Mouse (Mus musculus): ENCODE measurements at regions not wholly inside any gene's neighbourhood (a gene's known extent, or its start where the extent isn't known, plus 50 kb on each side); places are given as distances from the start of the nearest gene placed in this dataset.
A peak's percentile ranks its signal among the peaks of the same experiment; 100 is the strongest.

- H3K27ac ChIP-seq: no peak overlapping the region
- H3K36me3 ChIP-seq (ENCODE audit: control insufficient read depth, insufficient read depth, low read length): no peaks in the 10 kb centered on the region
- intact Hi-C loops (cut with DNase I): no loop called here
- TF ChIP-seq EP300 (IDR thresholded peaks at IDR 0.05; ENCODE audit: insufficient read depth, low read depth, low read length) (no peak), CTCF (IDR thresholded peaks at IDR 0.05) (no peak), POLR2A (IDR thresholded peaks at IDR 0.05; ENCODE audit: insufficient read depth, low read depth, low read length) (no peak)
- 83% methylated on average over 7 of the region's 7 CpGs for WGBS
- H3K79me2 ChIP-seq (replicated peaks; ENCODE audit: control insufficient read depth, insufficient read depth, low read length): no peaks in the 10 kb centered on the region
- H3K4me3 ChIP-seq: no peak overlapping the region
- H3K4me1 ChIP-seq (ENCODE audit: control insufficient read depth, insufficient read depth, low read length): no peaks in the 10 kb centered on the region
- DNase-seq: no peak
- no peak overlapping the region for H3K9ac ChIP-seq (ENCODE audit: low read depth, low read length)
- H3K27me3 ChIP-seq (ENCODE audit: control insufficient read depth, insufficient read depth, low read length): no peaks in the 10 kb centered on the region
Measured at GRCm38 (mm10) chr9:117720161-117720598, 90.5 kb upstream of the Rbms3 start.

GRCm38 (mm10) chr9:117717346-117717745 lies 87.6 kb upstream of the Rbms3 start:
- no peak overlapping the region for H3K9ac ChIP-seq (ENCODE audit: low read depth, low read length)
- intact Hi-C loops (cut with DNase I): no loop called here
- no peaks in the 10 kb centered on the region for H3K27me3 ChIP-seq (ENCODE audit: control insufficient read depth, insufficient read depth, low read length)
- WGBS: 78% methylated on average over 4 of the region's 4 CpGs
- no peaks in the 10 kb centered on the region for H3K79me2 ChIP-seq (replicated peaks; ENCODE audit: control insufficient read depth, insufficient read depth, low read length)
- no peak overlapping the region for H3K4me3 ChIP-seq
- TF ChIP-seq CTCF (IDR thresholded peaks at IDR 0.05) (no peak), EP300 (IDR thresholded peaks at IDR 0.05; ENCODE audit: insufficient read depth, low read depth, low read length) (no peak)
- H3K27ac ChIP-seq: no peak overlapping the region
- no peak for DNase-seq
- no peaks in the 10 kb centered on the region for H3K4me1 ChIP-seq (ENCODE audit: control insufficient read depth, insufficient read depth, low read length)
- no peaks in the 10 kb centered on the region for H3K36me3 ChIP-seq (ENCODE audit: control insufficient read depth, insufficient read depth, low read length)

GRCm38 (mm10) chr9:117716476-117716875 lies 86.8 kb upstream of the Rbms3 start:
- intact Hi-C loops (cut with DNase I): no loop called here
- H3K27ac ChIP-seq: no peak overlapping the region
- WGBS: 75% methylated on average over 6 of the region's 6 CpGs
- DNase-seq: no peak
- H3K79me2 ChIP-seq (replicated peaks; ENCODE audit: control insufficient read depth, insufficient read depth, low read length): no peaks in the 10 kb centered on the region
- no peak overlapping the region for H3K9ac ChIP-seq (ENCODE audit: low read depth, low read length)
- TF ChIP-seq EP300 (IDR thresholded peaks at IDR 0.05; ENCODE audit: insufficient read depth, low read depth, low read length) (no peak), CTCF (IDR thresholded peaks at IDR 0.05) (no peak), POLR2A (IDR thresholded peaks at IDR 0.05; ENCODE audit: insufficient read depth, low read depth, low read length) (no peak)
- H3K4me3 ChIP-seq: no peak overlapping the region
- no peaks in the 10 kb centered on the region for H3K4me1 ChIP-seq (ENCODE audit: control insufficient read depth, insufficient read depth, low read length)
- H3K36me3 ChIP-seq (ENCODE audit: control insufficient read depth, insufficient read depth, low read length): no peaks in the 10 kb centered on the region
- H3K27me3 ChIP-seq (ENCODE audit: control insufficient read depth, insufficient read depth, low read length): no peaks in the 10 kb centered on the region

GRCm38 (mm10) chr9:117714741-117715675 lies 85.3 kb upstream of the Rbms3 start:
- WGBS: 56% methylated on average over 13 of the region's 13 CpGs
- intact Hi-C loops (cut with DNase I): no loop called here
- Histone ChIP-seq H3K27ac (no peak overlapping the region; the same call in 1 of the 2 replicates), H3K4me1 (ENCODE audit: control insufficient read depth, insufficient read depth, low read length) (no peaks in the 10 kb centered on the region), H3K4me3 (no peak overlapping the region), H3K27me3 (ENCODE audit: control insufficient read depth, insufficient read depth, low read length) (no peaks in the 10 kb centered on the region), H3K36me3 (ENCODE audit: control insufficient read depth, insufficient read depth, low read length) (no peaks in the 10 kb centered on the region), H3K9ac (ENCODE audit: low read depth, low read length) (no peak overlapping the region), H3K79me2 (replicated peaks; ENCODE audit: control insufficient read depth, insufficient read depth, low read length) (no peaks in the 10 kb centered on the region)
- peak in 1 of 2 experiments; percentile 23 for DNase-seq
- TF ChIP-seq CTCF (IDR thresholded peaks at IDR 0.05): no peak
- no peak for TF ChIP-seq EP300 (IDR thresholded peaks at IDR 0.05; ENCODE audit: insufficient read depth, low read depth, low read length)
- no peak for TF ChIP-seq POLR2A (IDR thresholded peaks at IDR 0.05; ENCODE audit: insufficient read depth, low read depth, low read length)

- H3K9ac ChIP-seq (ENCODE audit: low read depth, low read length): no peak overlapping the region
- no peak overlapping the region for H3K4me3 ChIP-seq
- no peaks in the 10 kb centered on the region for H3K79me2 ChIP-seq (replicated peaks; ENCODE audit: control insufficient read depth, insufficient read depth, low read length)
- intact Hi-C loops (cut with DNase I): no loop called here
- DNase-seq: no peak
- H3K4me1 ChIP-seq (ENCODE audit: control insufficient read depth, insufficient read depth, low read length): no peaks in the 10 kb centered on the region
- H3K27ac ChIP-seq: no peak overlapping the region
- TF ChIP-seq CTCF (IDR thresholded peaks at IDR 0.05) (no peak), POLR2A (IDR thresholded peaks at IDR 0.05; ENCODE audit: insufficient read depth, low read depth, low read length) (no peak), EP300 (IDR thresholded peaks at IDR 0.05; ENCODE audit: insufficient read depth, low read depth, low read length) (no peak)
- no peaks in the 10 kb centered on the region for H3K27me3 ChIP-seq (ENCODE audit: control insufficient read depth, insufficient read depth, low read length)
- H3K36me3 ChIP-seq (ENCODE audit: control insufficient read depth, insufficient read depth, low read length): no peaks in the 10 kb centered on the region
- WGBS: 85% methylated on average over 4 of the region's 4 CpGs
Measured at GRCm38 (mm10) chr9:117713121-117713520, 83.4 kb upstream of the Rbms3 start.

- no peaks in the 10 kb centered on the region for H3K36me3 ChIP-seq (ENCODE audit: control insufficient read depth, insufficient read depth, low read length)
- no peak overlapping the region for H3K4me3 ChIP-seq
- no peak for DNase-seq
- WGBS: 74% methylated on average over 5 of the region's 5 CpGs
- TF ChIP-seq POLR2A (IDR thresholded peaks at IDR 0.05; ENCODE audit: insufficient read depth, low read depth, low read length): no peak
- TF ChIP-seq EP300 (IDR thresholded peaks at IDR 0.05; ENCODE audit: insufficient read depth, low read depth, low read length): no peak
- no peak for TF ChIP-seq CTCF (IDR thresholded peaks at IDR 0.05)
- no peaks in the 10 kb centered on the region for H3K4me1 ChIP-seq (ENCODE audit: control insufficient read depth, insufficient read depth, low read length)
- intact Hi-C loops (cut with DNase I): no loop called here
- H3K79me2 ChIP-seq (replicated peaks; ENCODE audit: control insufficient read depth, insufficient read depth, low read length): no peaks in the 10 kb centered on the region
- no peak overlapping the region for H3K27ac ChIP-seq
- H3K27me3 ChIP-seq (ENCODE audit: control insufficient read depth, insufficient read depth, low read length): no peaks in the 10 kb centered on the region
- no peak overlapping the region for H3K9ac ChIP-seq (ENCODE audit: low read depth, low read length)
Measured at GRCm38 (mm10) chr9:117711793-117712192, 82.1 kb upstream of the Rbms3 start.
